Mouse (Mus musculus) gastrocnemius, postnatal 14 days (tissue): Measurements from ENCODE around the gene Tns1. TPM values are rescaled to one million over a fixed set of nuclear protein-coding genes. Genes with fewer than 3 reads are reported as not detected.
A peak's percentile ranks its signal among the peaks of the same experiment; 100 is the strongest.

Experiments
- DNase-seq: peaks from one replicate; pipeline ENCODE4 v3.0.0; 2021; ENCODE audit warnings: mixed read lengths
- intact Hi-C: fragments of 180-260 bp; cut with DNase I; formaldehyde crosslinking; loops from one replicate; pipeline ENCODE4 v1.15.1; 2025; ENCODE audit warnings: low total_unique reads
- total RNA-seq, 2 experiments: library from RNA; stranded (reverse); gene quantifications; 2 replicates each; pipeline ENCODE4 v1.2.3; 2021

Tns1 gene
- total RNA-seq, 2 experiments from 2014 or later: 176 to 217 TPM

- DNase-seq: no peak
- intact Hi-C loops: loop anchor here (2.0 to 5.0 kb wide), 2 partner anchors 81 to 92 kb away; no protein-coding TSS in a partner anchor
These were observed 138.6 kb downstream of the Tns1 start for GRCm38 (mm10) chr1:73985611-73986010.

GRCm38 (mm10) chr1:73979214-73979613 is 145.0 kb downstream of the Tns1 start:
- peak; percentile 47 for DNase-seq
- intact Hi-C loops: no loop called here

GRCm38 (mm10) chr1:73978576-73978975 is 145.7 kb downstream of the Tns1 start:
- peak; percentile 4 for DNase-seq
- intact Hi-C loops: no loop called here

GRCm38 (mm10) chr1:73973992-73974391 is 150.3 kb downstream of the Tns1 start:
- intact Hi-C loops: loop anchor here (5.0 kb wide), 1 partner anchor 52 kb away; no protein-coding TSS in a partner anchor
- DNase-seq: peak; percentile 67

GRCm38 (mm10) chr1:73972726-73973125 is 151.5 kb downstream of the Tns1 start:
- intact Hi-C loops: loop anchor here (5.0 kb wide), 1 partner anchor 50 kb away; no protein-coding TSS in a partner anchor
- DNase-seq: no peak

- intact Hi-C loops: loop anchor here (5.0 kb wide), 1 partner anchor 48 kb away; no protein-coding TSS in a partner anchor
- DNase-seq: peak; percentile 11
These were observed 154.0 kb downstream of the Tns1 start for GRCm38 (mm10) chr1:73970161-73970730.

- DNase-seq: peak; percentile 15
- intact Hi-C loops: no loop called here
These were observed 155.3 kb downstream of the Tns1 start for GRCm38 (mm10) chr1:73968712-73969511.

- intact Hi-C loops: no loop called here
- DNase-seq: peak; percentile 69
These were observed 157.6 kb downstream of the Tns1 start for GRCm38 (mm10) chr1:73966411-73967238.

GRCm38 (mm10) chr1:73964151-73964743 is 160.0 kb downstream of the Tns1 start:
- DNase-seq: peak; percentile 2
- intact Hi-C loops: no loop called here

GRCm38 (mm10) chr1:73963626-73964025 is 160.6 kb downstream of the Tns1 start:
- intact Hi-C loops: no loop called here
- peak; percentile 84 for DNase-seq

- peak; percentile 91 for DNase-seq
- intact Hi-C loops: no loop called here
These were observed 161.4 kb downstream of the Tns1 start for GRCm38 (mm10) chr1:73962668-73963371.

GRCm38 (mm10) chr1:73962049-73962448 is 162.2 kb downstream of the Tns1 start:
- peak; percentile 70 for DNase-seq
- intact Hi-C loops: no loop called here

GRCm38 (mm10) chr1:73959758-73960157 is 164.5 kb downstream of the Tns1 start:
- intact Hi-C loops: no loop called here
- DNase-seq: peak; percentile 12

GRCm38 (mm10) chr1:73959344-73959743 is 164.9 kb downstream of the Tns1 start:
- peak; percentile 8 for DNase-seq
- intact Hi-C loops: no loop called here

GRCm38 (mm10) chr1:73958210-73958983 is 165.9 kb downstream of the Tns1 start:
- DNase-seq: peak; percentile 70
- intact Hi-C loops: no loop called here

- intact Hi-C loops: no loop called here
These were observed 166.8 kb downstream of the Tns1 start for GRCm38 (mm10) chr1:73957428-73957827.

GRCm38 (mm10) chr1:73956320-73956719 is 167.9 kb downstream of the Tns1 start:
- DNase-seq: no peak
- intact Hi-C loops: no loop called here

More at GRCm38 (mm10) chr1:73957428-73957827, 166.8 kb downstream of the Tns1 start:
- peak; percentile 2 for DNase-seq

- DNase-seq: peak; percentile 73
- intact Hi-C loops: no loop called here
These were observed 168.9 kb downstream of the Tns1 start for GRCm38 (mm10) chr1:73955259-73955842.
